Mouse (Mus musculus) left cerebral cortex, postnatal 25 days (tissue): ENCODE results near the gene Zfp799. TPM values are rescaled to one million over a fixed set of nuclear protein-coding genes. Genes with fewer than 3 reads are reported as not detected.
A peak's percentile ranks its signal among the peaks of the same experiment; 100 is the strongest.

Source experiments
- DNase-seq, 2 experiments: peaks; one replicate each; pipeline ENCODE4 v3.0.0; 2022; ENCODE audit warnings: low spot score in 2 of 2, mixed read lengths in 1 of 2
- intact Hi-C: fragments of 180-260 bp; cut with DNase I; formaldehyde crosslinking; loops from one replicate; pipeline ENCODE4 v1.15.1; 2025
- total RNA-seq, 2 experiments: library from RNA; stranded (reverse); gene quantifications; 2 replicates each; pipeline ENCODE4 v1.2.3; 2021

Zfp799 gene
- total RNA-seq, 2 experiments from 2014 or later = 27.0 to 32.1 TPM

- intact Hi-C loops = no loop called here
- DNase-seq = peak; percentile 90 to 96
Observed at GRCm38 (mm10) chr17:32788094-32788559, 41.9 kb downstream of the Zfp799 start, which contains the start of gene Zfp871. Gene Zfp871, minus strand, starts transcription at chr17:32788287.

- no peak for DNase-seq
- intact Hi-C loops = no loop called here
Observed at GRCm38 (mm10) chr17:32787436-32788093, 42.5 kb downstream of the Zfp799 start.

GRCm38 (mm10) chr17:32786944-32787343, 43.1 kb downstream of the Zfp799 start:
- intact Hi-C loops = no loop called here
- no peak for DNase-seq

- intact Hi-C loops = no loop called here
Observed at GRCm38 (mm10) chr17:32785656-32786055, 44.4 kb downstream of the Zfp799 start.

GRCm38 (mm10) chr17:32777564-32777963, 52.5 kb downstream of the Zfp799 start:
- intact Hi-C loops = no loop called here
- DNase-seq = no peak

More at GRCm38 (mm10) chr17:32785656-32786055, 44.4 kb downstream of the Zfp799 start:
- DNase-seq = no peak

- intact Hi-C loops = no loop called here
- DNase-seq = peak in 1 of 2 experiments; percentile 15
Observed at GRCm38 (mm10) chr17:32771213-32771612, 58.8 kb downstream of the Zfp799 start.

GRCm38 (mm10) chr17:32766422-32766821, 63.6 kb downstream of the Zfp799 start:
- DNase-seq = peak in 1 of 2 experiments; percentile 74
- intact Hi-C loops = no loop called here

Other genes starting within 250 kb of the Zfp799 start
- not detected for gene Cyp4f37, start 209.0 kb downstream of the Zfp799 start, total RNA-seq
- gene Cyp4f40, start 171.4 kb downstream of the Zfp799 start, total RNA-seq = not detected
- 10 to 100 TPM; 19.0 to 22.0 TPM for gene Cyp4f15, start 144.6 kb downstream of the Zfp799 start, total RNA-seq
- gene Zfp871, start 42.0 kb downstream of the Zfp799 start, total RNA-seq = 10 to 100 TPM; 84.8 to 93.7 TPM
- 1 to 10 TPM; 6.1 to 7.5 TPM for gene Zfp811, start 20.3 kb downstream of the Zfp799 start, total RNA-seq
- 1 to 10 TPM; 7.9 to 9.2 TPM for gene Zfp870, start 61.4 kb upstream of the Zfp799 start, total RNA-seq
- 1 to 10 TPM; 6.0 to 6.6 TPM for gene Cyp4f14, start 87.1 kb upstream of the Zfp799 start, total RNA-seq
- 10 to 100 TPM; 14.8 to 20.8 TPM for gene Cyp4f13, start 117.1 kb upstream of the Zfp799 start, total RNA-seq
- gene Zfp472, start 135.6 kb upstream of the Zfp799 start, total RNA-seq = 1 to 10 TPM; 4.9 to 6.3 TPM
- gene Zfp952, start 162.9 kb upstream of the Zfp799 start, total RNA-seq = 10 to 100 TPM; 16.1 to 18.0 TPM
- gene Zfp763, start 203.1 kb upstream of the Zfp799 start, total RNA-seq = 10 to 100 TPM; 19.0 to 24.6 TPM
- gene 4921501E09Rik, start 237.8 kb upstream of the Zfp799 start, total RNA-seq = not detected